Mouse (Mus musculus): Measurements from ENCODE around the gene Hunk. TPM values are rescaled to one million over a fixed set of nuclear protein-coding genes. Genes with fewer than 3 reads are reported as not detected.

Gene Hunk
- polyA plus RNA-seq, 1 experiment from 2014 or later, result 12.7 TPM

- peak overlapping the region; percentile 77; the same call in 1 of the 2 replicates for H3K27ac ChIP-seq
- WGBS, result 8% methylated on average over 9 of the region's 9 CpGs
- H3K4me3 ChIP-seq, result no peak overlapping the region
- no peaks in the 10 kb centered on the region for H3K27me3 ChIP-seq (ENCODE audit: insufficient read depth, poor library complexity, severe bottlenecking)
- peaks cover 27% of the 10 kb centered on the region for H3K36me3 ChIP-seq
- H3K4me1 ChIP-seq (replicated peaks), result peaks cover 44% of the 10 kb centered on the region
- H3K9me3 ChIP-seq, result no peaks in the 10 kb centered on the region
- DNase-seq (ENCODE audit: low spot score), result peak; percentile 48
These were observed 14.5 kb downstream of the Hunk start for GRCm38 (mm10) chr16:90400314-90400713.

GRCm38 (mm10) chr16:90400906-90401666 lies 15.3 kb downstream of the Hunk start:
- peak overlapping the region; percentile 32 for H3K4me3 ChIP-seq
- H3K4me1 ChIP-seq (replicated peaks), result peaks cover 47% of the 10 kb centered on the region
- peaks cover 22% of the 10 kb centered on the region for H3K36me3 ChIP-seq
- H3K9me3 ChIP-seq, result no peaks in the 10 kb centered on the region
- DNase-seq (ENCODE audit: low spot score), result peak; percentile 30
- H3K27ac ChIP-seq, result peak overlapping the region; percentile 77
- H3K27me3 ChIP-seq (ENCODE audit: insufficient read depth, poor library complexity, severe bottlenecking), result no peaks in the 10 kb centered on the region
- 10% methylated on average over 12 of the region's 12 CpGs for WGBS

GRCm38 (mm10) chr16:90402292-90402691 lies 16.5 kb downstream of the Hunk start:
- H3K4me1 ChIP-seq (replicated peaks), result peaks cover 52% of the 10 kb centered on the region
- H3K4me3 ChIP-seq, result no peak overlapping the region
- H3K9me3 ChIP-seq, result no peaks in the 10 kb centered on the region
- 86% methylated on average over 7 of the region's 7 CpGs for WGBS
- no peak overlapping the region for H3K27ac ChIP-seq
- H3K27me3 ChIP-seq (ENCODE audit: insufficient read depth, poor library complexity, severe bottlenecking), result no peaks in the 10 kb centered on the region
- H3K36me3 ChIP-seq, result peaks cover 11% of the 10 kb centered on the region
- DNase-seq (ENCODE audit: low spot score), result no peak

- 0 out of 2 replicates have a peak, but pooled peaks cover 5% of the 10 kb centered on the region for H3K36me3 ChIP-seq
- WGBS, result 84% methylated on average over 3 of the region's 3 CpGs
- no peaks in the 10 kb centered on the region for H3K27me3 ChIP-seq (ENCODE audit: insufficient read depth, poor library complexity, severe bottlenecking)
- H3K4me1 ChIP-seq (replicated peaks), result peaks cover 71% of the 10 kb centered on the region
- H3K4me3 ChIP-seq, result no peak overlapping the region
- H3K9me3 ChIP-seq, result no peaks in the 10 kb centered on the region
- no peak for DNase-seq (ENCODE audit: low spot score)
- H3K27ac ChIP-seq, result no peak overlapping the region
These were observed 19.4 kb downstream of the Hunk start for GRCm38 (mm10) chr16:90405195-90405594.

GRCm38 (mm10) chr16:90405599-90405998 lies 19.8 kb downstream of the Hunk start:
- WGBS, result 53% methylated on average over 6 of the region's 6 CpGs
- H3K4me1 ChIP-seq (replicated peaks), result peaks cover 71% of the 10 kb centered on the region

GRCm38 (mm10) chr16:90407541-90408289 lies 21.9 kb downstream of the Hunk start:
- Histone ChIP-seq H3K27me3 (ENCODE audit: insufficient read depth, poor library complexity, severe bottlenecking) (no peaks in the 10 kb centered on the region), H3K4me3 (peak overlapping the region; percentile 4; the same call in 1 of the 2 replicates), H3K4me1 (replicated peaks) (peaks cover 57% of the 10 kb centered on the region), H3K9me3 (peaks cover 3% of the 10 kb centered on the region; the same call in 1 of the 2 replicates), H3K36me3 (peaks cover 27% of the 10 kb centered on the region), H3K27ac (peak overlapping the region; percentile 78)
- DNase-seq (ENCODE audit: low spot score), result peak; percentile 50
- WGBS, result 20% methylated on average over 12 of the region's 12 CpGs

More at GRCm38 (mm10) chr16:90405599-90405998, 19.8 kb downstream of the Hunk start:
- no peaks in the 10 kb centered on the region for H3K9me3 ChIP-seq
- H3K27ac ChIP-seq, result peak overlapping the region; percentile 56
- H3K27me3 ChIP-seq (ENCODE audit: insufficient read depth, poor library complexity, severe bottlenecking), result no peaks in the 10 kb centered on the region
- peak; percentile 31 for DNase-seq (ENCODE audit: low spot score)
- no peak overlapping the region for H3K4me3 ChIP-seq
- H3K36me3 ChIP-seq, result 0 out of 2 replicates have a peak, but pooled peaks cover 8% of the 10 kb centered on the region

GRCm38 (mm10) chr16:90412096-90413082 lies 26.6 kb downstream of the Hunk start:
- Histone ChIP-seq H3K4me1 (replicated peaks) (peaks cover 33% of the 10 kb centered on the region), H3K27ac (no peak overlapping the region), H3K9me3 (peaks cover 19% of the 10 kb centered on the region), H3K4me3 (no peak overlapping the region), H3K36me3 (peaks cover 68% of the 10 kb centered on the region), H3K27me3 (ENCODE audit: insufficient read depth, poor library complexity, severe bottlenecking) (no peaks in the 10 kb centered on the region)
- WGBS, result 85% methylated on average over 8 of the region's 8 CpGs
- DNase-seq (ENCODE audit: low spot score), result no peak

GRCm38 (mm10) chr16:90416621-90417020 lies 30.8 kb downstream of the Hunk start:
- peaks cover 19% of the 10 kb centered on the region for H3K9me3 ChIP-seq
- no peak overlapping the region for H3K4me3 ChIP-seq
- H3K27me3 ChIP-seq (ENCODE audit: insufficient read depth, poor library complexity, severe bottlenecking), result no peaks in the 10 kb centered on the region
- no peak overlapping the region for H3K27ac ChIP-seq
- peaks cover 32% of the 10 kb centered on the region for H3K4me1 ChIP-seq (replicated peaks)
- DNase-seq (ENCODE audit: low spot score), result no peak
- peaks cover 56% of the 10 kb centered on the region for H3K36me3 ChIP-seq

- H3K4me1 ChIP-seq (replicated peaks), result peaks cover 52% of the 10 kb centered on the region
- H3K36me3 ChIP-seq, result peaks cover 35% of the 10 kb centered on the region
- DNase-seq (ENCODE audit: low spot score), result no peak
- H3K4me3 ChIP-seq, result peak overlapping the region; percentile 11; the same call in 1 of the 2 replicates
- WGBS, result 9% methylated on average over 12 of the region's 12 CpGs
- peaks cover 7% of the 10 kb centered on the region; the same call in 1 of the 2 replicates for H3K9me3 ChIP-seq
- H3K27me3 ChIP-seq (ENCODE audit: insufficient read depth, poor library complexity, severe bottlenecking), result no peaks in the 10 kb centered on the region
- H3K27ac ChIP-seq, result peak overlapping the region; percentile 23; the same call in 1 of the 2 replicates
These were observed 32.8 kb downstream of the Hunk start for GRCm38 (mm10) chr16:90418661-90419060.

GRCm38 (mm10) chr16:90421145-90421544 lies 35.3 kb downstream of the Hunk start:
- no peak for DNase-seq (ENCODE audit: low spot score)
- H3K4me3 ChIP-seq, result no peak overlapping the region
- no peaks in the 10 kb centered on the region for H3K27me3 ChIP-seq (ENCODE audit: insufficient read depth, poor library complexity, severe bottlenecking)
- 26% methylated on average over 7 of the region's 7 CpGs for WGBS
- H3K27ac ChIP-seq, result peak overlapping the region; percentile 60
- peaks cover 18% of the 10 kb centered on the region for H3K36me3 ChIP-seq
- peaks cover 3% of the 10 kb centered on the region; the same call in 1 of the 2 replicates for H3K9me3 ChIP-seq
- H3K4me1 ChIP-seq (replicated peaks), result peaks cover 68% of the 10 kb centered on the region

GRCm38 (mm10) chr16:90421551-90421950 lies 35.7 kb downstream of the Hunk start:
- WGBS, result 37% methylated on average over 8 of the region's 8 CpGs
- Histone ChIP-seq H3K36me3 (peaks cover 19% of the 10 kb centered on the region), H3K9me3 (peaks cover 3% of the 10 kb centered on the region; the same call in 1 of the 2 replicates), H3K4me1 (replicated peaks) (peaks cover 68% of the 10 kb centered on the region), H3K27ac (peak overlapping the region; percentile 60), H3K4me3 (no peak overlapping the region), H3K27me3 (ENCODE audit: insufficient read depth, poor library complexity, severe bottlenecking) (no peaks in the 10 kb centered on the region)
- DNase-seq (ENCODE audit: low spot score), result no peak

GRCm38 (mm10) chr16:90422108-90422529 lies 36.3 kb downstream of the Hunk start:
- peak overlapping the region; percentile 60 for H3K27ac ChIP-seq
- no peak overlapping the region for H3K4me3 ChIP-seq
- 61% methylated on average over 11 of the region's 11 CpGs for WGBS
- H3K27me3 ChIP-seq (ENCODE audit: insufficient read depth, poor library complexity, severe bottlenecking), result no peaks in the 10 kb centered on the region
- H3K4me1 ChIP-seq (replicated peaks), result peaks cover 68% of the 10 kb centered on the region
- no peak for DNase-seq (ENCODE audit: low spot score)
- H3K9me3 ChIP-seq, result no peaks in the 10 kb centered on the region
- H3K36me3 ChIP-seq, result peaks cover 19% of the 10 kb centered on the region

Data from hindbrain, embryonic 10.5 days (tissue).